Comparison of ENCODE assay signal across 12 mouse cellular contexts in genomic region chr6:111808611-111809010, GRCm38 (mm10).
"Had no signal": no experiment of that assay in that cellular context is flagged by ENCODE, and none has a peak within 500 bp of the region (broad histone marks: within the 10 kb centered on the region; RNA-seq: fewer than 3 reads in every experiment).

No protein-coding gene starts in this region.

- DNase-seq: gastrocnemius, adult 2 months; gastrocnemius, postnatal 10 days; gastrocnemius, postnatal 25 days; heart, adult 18-20 months; heart, postnatal 10 days; heart, postnatal 4 days; kidney, adult 18-20 months; kidney, adult 8-10 months; kidney, postnatal 10 days; kidney, postnatal 25 days; kidney, postnatal 4 days; lung, adult 18-20 months had no signal
